Mouse (Mus musculus) small intestine, adult 2 months (tissue): ENCODE data around the gene Med26.

Experiments used
- CTCF ChIP-seq: fragments of 200-500 bp; IDR thresholded peaks from 2 replicates; pipeline ENCODE4 v1.5.1; 2012; ENCODE audit warnings: low read depth, mild to moderate bottlenecking, control low read depth, inconsistent platforms, low read length, moderate library complexity, mixed read lengths; ENCODE audit not compliant: insufficient replicate concordance, insufficient read length; ENCODE audit errors: extremely low read depth
- POLR2A ChIP-seq: fragments of 200-500 bp; IDR thresholded peaks from 2 replicates; pipeline ENCODE4 v1.6.1; 2012; ENCODE audit warnings: low read depth, mild to moderate bottlenecking, control low read depth, inconsistent platforms, low read length, moderate library complexity

DNA sequence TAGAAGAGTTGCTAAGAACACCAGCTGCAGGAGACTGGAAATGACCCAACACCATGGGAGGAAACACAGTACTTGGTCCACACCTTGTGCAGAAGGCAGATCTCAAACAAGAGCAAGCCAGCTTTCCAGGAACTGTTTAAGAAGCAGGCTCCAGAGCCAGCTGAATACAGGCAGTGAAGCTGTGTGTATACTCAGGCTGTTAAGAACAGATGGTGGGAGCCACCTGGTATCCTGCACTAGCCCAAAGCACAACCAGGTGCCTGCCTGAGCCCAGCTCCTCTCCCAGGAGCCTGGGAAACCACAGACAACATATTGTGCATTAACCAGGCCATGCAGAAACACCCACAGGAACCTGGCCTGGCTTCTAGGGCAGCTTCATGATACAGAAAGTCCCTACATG, 43.9 kb downstream of the Med26 start:
- TF ChIP-seq CTCF (no peak), POLR2A (no peak)
